Mouse (Mus musculus) left cerebral cortex, adult 2 months (tissue): ENCODE measurements around the gene Shc1. TPM values are rescaled to one million over a fixed set of nuclear protein-coding genes. Genes with fewer than 3 reads are reported as not detected.
"Not testable (repeated sequence)": the region's sequence is repeated elsewhere in the genome, so short reads cannot be mapped to it uniquely, and the experiment has no call there.

ENCODE experiments used
- DNase-seq, 2 experiments: peaks; one replicate each; pipeline ENCODE4 v3.0.0; 2021 to 2022; ENCODE audit warnings: low spot score in 2 of 2, mixed read lengths in 1 of 2; ENCODE audit errors: extremely low spot score in 1 of 2
- H3K27ac ChIP-seq: fragments of 200-600 bp; 2 replicates; pipeline ENCODE4 v1.8.1; 2022
- H3K4me3 ChIP-seq: fragments of 200-600 bp; 2 replicates; pipeline ENCODE4 v1.8.1; 2022
- CTCF ChIP-seq: fragments of 200-600 bp; IDR thresholded peaks from 2 replicates; pipeline ENCODE4 v1.8.1; 2022; ENCODE audit warnings: antibody characterized with exemption, mild to moderate bottlenecking, moderate library complexity
- intact Hi-C: fragments of 180-260 bp; cut with DNase I; formaldehyde crosslinking; loops from one replicate; pipeline ENCODE4 v1.15.1; 2025
- total RNA-seq, 2 experiments: library from RNA; stranded (reverse); gene quantifications; 2 replicates each; pipeline ENCODE4 v1.2.3; 2021

Shc1 gene
- total RNA-seq, 2 experiments from 2014 or later: 12.9 to 16.4 TPM

GRCm38 (mm10) chr3:89421810-89422473, 3.7 kb downstream of the Shc1 start:
- no peak for DNase-seq
- Histone ChIP-seq H3K27ac (peak overlapping the region; percentile 62), H3K4me3 (peak overlapping the region; percentile 57)
- TF ChIP-seq CTCF: no peak
- intact Hi-C loops: no loop called here

GRCm38 (mm10) chr3:89422556-89423205, 4.4 kb downstream of the Shc1 start:
- TF ChIP-seq CTCF: no peak
- Histone ChIP-seq H3K27ac (no peak overlapping the region), H3K4me3 (no peak overlapping the region)
- intact Hi-C loops: no loop called here
- no peak for DNase-seq

- no peak for TF ChIP-seq CTCF
- intact Hi-C loops: no loop called here
- DNase-seq: no peak
- Histone ChIP-seq H3K27ac (no peak overlapping the region), H3K4me3 (no peak overlapping the region)
These were observed 6.3 kb downstream of the Shc1 start for GRCm38 (mm10) chr3:89424416-89425140.

- Histone ChIP-seq H3K4me3 (no peak overlapping the region), H3K27ac (no peak overlapping the region)
- no peak for TF ChIP-seq CTCF
- intact Hi-C loops: no loop called here
- DNase-seq: no peak
These were observed 6.9 kb downstream of the Shc1 start for GRCm38 (mm10) chr3:89425141-89425525.

- intact Hi-C loops: no loop called here
- DNase-seq: no peak
- Histone ChIP-seq H3K4me3 (no peak overlapping the region), H3K27ac (no peak overlapping the region)
- no peak for TF ChIP-seq CTCF
These were observed 7.6 kb downstream of the Shc1 start for GRCm38 (mm10) chr3:89425876-89426275.

GRCm38 (mm10) chr3:89429021-89429420, 10.8 kb downstream of the Shc1 start:
- H3K27ac ChIP-seq, DNase-seq, H3K4me3 ChIP-seq, intact Hi-C loops: not testable (repeated sequence)

GRCm38 (mm10) chr3:89430171-89431159, 12.2 kb downstream of the Shc1 start, which contains the start of gene Pygo2:
TSS of gene Pygo2 (plus strand) at chr3:89430214.
- TF ChIP-seq CTCF: no peak
- intact Hi-C loops: no loop called here
- Histone ChIP-seq H3K27ac (peak within 1 kb of the TSS; percentile 87), H3K4me3 (peak within 1 kb of the TSS; percentile 88)
- DNase-seq: peak; percentile 94 to 96

GRCm38 (mm10) chr3:89432606-89433005, 14.4 kb downstream of the Shc1 start:
- no peak for DNase-seq
- H3K27ac ChIP-seq: no peak overlapping the region
- no peak for TF ChIP-seq CTCF
- intact Hi-C loops: no loop called here
- H3K4me3 ChIP-seq: no peak overlapping the region

- Histone ChIP-seq H3K27ac (no peak overlapping the region), H3K4me3 (no peak overlapping the region)
- intact Hi-C loops: no loop called here
- TF ChIP-seq CTCF: no peak
- DNase-seq: no peak
These were observed 16.3 kb downstream of the Shc1 start for GRCm38 (mm10) chr3:89434532-89434931.

- TF ChIP-seq CTCF: no peak
These were observed 16.8 kb downstream of the Shc1 start for GRCm38 (mm10) chr3:89435041-89435440.

More at GRCm38 (mm10) chr3:89435041-89435440, 16.8 kb downstream of the Shc1 start:
- intact Hi-C loops: no loop called here
- DNase-seq: no peak
- no peak overlapping the region for H3K27ac ChIP-seq
- no peak overlapping the region for H3K4me3 ChIP-seq
